Mouse (Mus musculus): Measurements from ENCODE around the gene Clca1. TPM values are rescaled to one million over a fixed set of nuclear protein-coding genes. Genes with fewer than 3 reads are reported as not detected.

Clca1 gene
- polyA plus RNA-seq (2012; rRNA removed), result 0.01 TPM in 1 of 2 replicates, not detected in the other

DNA sequence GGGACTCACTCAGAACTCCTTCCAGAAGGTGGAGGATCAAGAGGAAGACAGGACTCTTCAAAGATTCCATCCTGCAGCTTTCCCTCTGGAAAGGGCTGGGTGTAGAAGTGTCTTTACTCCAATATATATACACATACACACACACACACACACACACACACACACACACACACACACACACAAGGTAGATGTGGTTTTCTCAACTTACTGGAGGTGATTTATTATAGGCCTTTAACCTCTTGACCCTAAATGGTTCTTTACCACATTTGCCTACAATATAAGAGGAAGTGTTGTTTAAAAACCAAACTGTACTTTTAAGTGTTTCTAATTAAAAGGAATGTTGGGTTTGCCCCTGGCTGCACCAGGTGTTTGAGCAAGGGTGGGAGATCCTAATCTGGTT lies at the start of gene Clca1:
Clca1 (minus strand) TSS at position 101 of the 400 bp plus-strand sequence.

DNA sequence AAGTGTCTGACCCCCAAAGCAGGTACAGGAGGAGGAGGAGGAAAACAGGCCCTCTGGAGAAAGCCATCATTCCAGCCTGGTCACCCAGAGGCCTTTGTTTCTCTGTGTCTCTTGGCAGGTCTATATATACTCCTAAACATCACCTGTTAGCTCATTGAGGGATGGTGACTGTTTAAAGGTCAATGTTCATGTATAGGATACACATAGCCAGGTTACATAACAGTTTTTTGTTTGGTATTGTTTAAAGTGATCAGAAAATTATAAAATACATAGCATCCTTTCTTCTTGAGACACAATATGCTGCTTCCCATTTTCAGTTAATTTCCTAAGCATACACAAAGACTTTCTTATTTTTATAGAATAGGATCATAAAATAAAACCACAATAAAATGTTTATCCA lies 57.6 kb downstream of the Clca1 start, which contains the start of gene Clca4a:
Clca4a (minus strand) TSS at position 101 of the 400 bp plus-strand sequence.

Other genes with a start within 250 kb of the Clca1 start
- 0.17 and 0.38 TPM in 2 replicates for gene Clca3a2, start 213.3 kb downstream of the Clca1 start, polyA plus RNA-seq (2012; rRNA removed)
- gene Clca3b, start 183.4 kb downstream of the Clca1 start, polyA plus RNA-seq (2012; rRNA removed), result 0.03 TPM in 1 of 2 replicates, not detected in the other
- gene Clca4b, start 100.2 kb downstream of the Clca1 start, polyA plus RNA-seq (2012; rRNA removed), result 0.01 and 0.03 TPM in 2 replicates
- gene Clca4a, start 57.7 kb downstream of the Clca1 start, polyA plus RNA-seq (2012; rRNA removed), result 0.03 TPM in 1 of 2 replicates, not detected in the other
- gene Clca2, start 66.7 kb upstream of the Clca1 start, polyA plus RNA-seq (2012; rRNA removed), result 0.06 and 0.20 TPM in 2 replicates
- gene Odf2l, start 85.8 kb upstream of the Clca1 start, polyA plus RNA-seq (2012; rRNA removed), result 28.6 and 32.4 TPM in 2 replicates

Data from central nervous system, embryonic 14 days (tissue).